Mouse (Mus musculus): ENCODE data around the gene Zfp2. TPM values are rescaled to one million over a fixed set of nuclear protein-coding genes. Genes with fewer than 3 reads are reported as not detected.

The Zfp2 gene
- polyA plus RNA-seq, 1 experiment from 2014 or later = 6.9 TPM

GRCm38 (mm10) chr11:50931451-50931866, 15.5 kb upstream of the Zfp2 start, which contains the start of gene Zfp354b:
Gene Zfp354b (minus strand): TSS chr11:50931633.
- under 1% methylated on average over 18 of the region's 18 CpGs for WGBS
- Histone ChIP-seq H3K9me3 (replicated peaks; ENCODE audit: control insufficient read depth, low read length) (no peaks in the 10 kb centered on the region), H3K9ac (ENCODE audit: low read length) (peak within 1 kb of the TSS; percentile 87), H3K27ac (ENCODE audit: low read length) (peak within 1 kb of the TSS; percentile 26; the same call in 1 of the 2 replicates), H3K4me1 (ENCODE audit: control insufficient read depth, insufficient read depth, low read length) (peaks cover 7% of the 10 kb centered on the region), H3K27me3 (ENCODE audit: control insufficient read depth, insufficient read depth, low read length) (peaks cover 6% of the 10 kb centered on the region), H3K36me3 (ENCODE audit: control insufficient read depth, insufficient read depth) (no peaks in the 10 kb centered on the region), H3K4me2 (ENCODE audit: low read depth, low read length) (peak within 1 kb of the TSS; percentile 81), H3K4me3 (ENCODE audit: low read length) (peak within 1 kb of the TSS; percentile 83)
- peak; percentile 93 for ATAC-seq (replicated peaks; ENCODE audit: extremely low read depth, insufficient read depth, low FRiP score)

- Histone ChIP-seq H3K27ac (ENCODE audit: low read length) (peak overlapping the region; percentile 26; the same call in 1 of the 2 replicates), H3K4me1 (ENCODE audit: control insufficient read depth, insufficient read depth, low read length) (peaks cover 7% of the 10 kb centered on the region), H3K27me3 (ENCODE audit: control insufficient read depth, insufficient read depth, low read length) (peaks cover 6% of the 10 kb centered on the region), H3K9me3 (replicated peaks; ENCODE audit: control insufficient read depth, low read length) (no peaks in the 10 kb centered on the region), H3K36me3 (ENCODE audit: control insufficient read depth, insufficient read depth) (no peaks in the 10 kb centered on the region), H3K9ac (ENCODE audit: low read length) (peak overlapping the region; percentile 87), H3K4me3 (ENCODE audit: low read length) (peak overlapping the region; percentile 83), H3K4me2 (ENCODE audit: low read depth, low read length) (peak overlapping the region; percentile 81)
- 2% methylated on average over 16 of the region's 16 CpGs for WGBS
- ATAC-seq (replicated peaks; ENCODE audit: extremely low read depth, insufficient read depth, low FRiP score) = peak; percentile 56
Measured at GRCm38 (mm10) chr11:50931021-50931420, 15.1 kb upstream of the Zfp2 start.

- peaks cover 7% of the 10 kb centered on the region for H3K4me1 ChIP-seq (ENCODE audit: control insufficient read depth, insufficient read depth, low read length)
- peak overlapping the region; percentile 87 for H3K9ac ChIP-seq (ENCODE audit: low read length)
- H3K4me3 ChIP-seq (ENCODE audit: low read length) = peak overlapping the region; percentile 83
- H3K36me3 ChIP-seq (ENCODE audit: control insufficient read depth, insufficient read depth) = no peaks in the 10 kb centered on the region
- no peaks in the 10 kb centered on the region for H3K9me3 ChIP-seq (replicated peaks; ENCODE audit: control insufficient read depth, low read length)
- peak overlapping the region; percentile 81 for H3K4me2 ChIP-seq (ENCODE audit: low read depth, low read length)
- ATAC-seq (replicated peaks; ENCODE audit: extremely low read depth, insufficient read depth, low FRiP score) = no peak
- H3K27me3 ChIP-seq (ENCODE audit: control insufficient read depth, insufficient read depth, low read length) = peaks cover 6% of the 10 kb centered on the region
- H3K27ac ChIP-seq (ENCODE audit: low read length) = no peak overlapping the region
- 10% methylated on average over 14 of the region's 14 CpGs for WGBS
Measured at GRCm38 (mm10) chr11:50930469-50931014, 14.6 kb upstream of the Zfp2 start.

GRCm38 (mm10) chr11:50914461-50914860, 1.5 kb downstream of the Zfp2 start:
- Histone ChIP-seq H3K4me2 (ENCODE audit: low read depth, low read length) (no peak overlapping the region), H3K4me1 (ENCODE audit: control insufficient read depth, insufficient read depth, low read length) (0 out of 2 replicates have a peak, but pooled peaks cover 3% of the 10 kb centered on the region), H3K9me3 (replicated peaks; ENCODE audit: control insufficient read depth, low read length) (peaks cover 6% of the 10 kb centered on the region), H3K9ac (ENCODE audit: low read length) (no peak overlapping the region), H3K27ac (ENCODE audit: low read length) (no peak overlapping the region), H3K36me3 (ENCODE audit: control insufficient read depth, insufficient read depth) (peaks cover 25% of the 10 kb centered on the region), H3K4me3 (ENCODE audit: low read length) (no peak overlapping the region), H3K27me3 (ENCODE audit: control insufficient read depth, insufficient read depth, low read length) (no peaks in the 10 kb centered on the region)
- WGBS = 76% methylated on average over 3 of the region's 3 CpGs
- no peak for ATAC-seq (replicated peaks; ENCODE audit: extremely low read depth, insufficient read depth, low FRiP score)

- no peaks in the 10 kb centered on the region for H3K27me3 ChIP-seq (ENCODE audit: control insufficient read depth, insufficient read depth, low read length)
- no peak overlapping the region for H3K4me2 ChIP-seq (ENCODE audit: low read depth, low read length)
- 86% methylated on average over 1 of the region's 1 CpGs for WGBS
- no peak overlapping the region for H3K27ac ChIP-seq (ENCODE audit: low read length)
- H3K9ac ChIP-seq (ENCODE audit: low read length) = no peak overlapping the region
- H3K4me1 ChIP-seq (ENCODE audit: control insufficient read depth, insufficient read depth, low read length) = 0 out of 2 replicates have a peak, but pooled peaks cover 3% of the 10 kb centered on the region
- H3K9me3 ChIP-seq (replicated peaks; ENCODE audit: control insufficient read depth, low read length) = peaks cover 6% of the 10 kb centered on the region
- no peak for ATAC-seq (replicated peaks; ENCODE audit: extremely low read depth, insufficient read depth, low FRiP score)
- H3K4me3 ChIP-seq (ENCODE audit: low read length) = no peak overlapping the region
- peaks cover 32% of the 10 kb centered on the region for H3K36me3 ChIP-seq (ENCODE audit: control insufficient read depth, insufficient read depth)
Measured at GRCm38 (mm10) chr11:50913301-50913700, 2.7 kb downstream of the Zfp2 start.

- H3K4me3 ChIP-seq (ENCODE audit: low read length) = no peak overlapping the region
- H3K9me3 ChIP-seq (replicated peaks; ENCODE audit: control insufficient read depth, low read length) = peaks cover 30% of the 10 kb centered on the region
- H3K9ac ChIP-seq (ENCODE audit: low read length) = no peak overlapping the region
- no peak for ATAC-seq (replicated peaks; ENCODE audit: extremely low read depth, insufficient read depth, low FRiP score)
- no peaks in the 10 kb centered on the region for H3K27me3 ChIP-seq (ENCODE audit: control insufficient read depth, insufficient read depth, low read length)
- H3K36me3 ChIP-seq (ENCODE audit: control insufficient read depth, insufficient read depth) = peaks cover 79% of the 10 kb centered on the region
- no peak overlapping the region for H3K27ac ChIP-seq (ENCODE audit: low read length)
- H3K4me2 ChIP-seq (ENCODE audit: low read depth, low read length) = no peak overlapping the region
- WGBS = 81% methylated on average over 5 of the region's 5 CpGs
- H3K4me1 ChIP-seq (ENCODE audit: control insufficient read depth, insufficient read depth, low read length) = no peaks in the 10 kb centered on the region
Measured at GRCm38 (mm10) chr11:50908136-50908535, 7.8 kb downstream of the Zfp2 start.

- WGBS = 60% methylated on average over 1 of the region's 1 CpGs
- no peak overlapping the region for H3K4me3 ChIP-seq (ENCODE audit: low read length)
- H3K36me3 ChIP-seq (ENCODE audit: control insufficient read depth, insufficient read depth) = peaks cover 30% of the 10 kb centered on the region
- H3K4me1 ChIP-seq (ENCODE audit: control insufficient read depth, insufficient read depth, low read length) = no peaks in the 10 kb centered on the region
- H3K27ac ChIP-seq (ENCODE audit: low read length) = no peak overlapping the region
- no peak for ATAC-seq (replicated peaks; ENCODE audit: extremely low read depth, insufficient read depth, low FRiP score)
- no peaks in the 10 kb centered on the region for H3K27me3 ChIP-seq (ENCODE audit: control insufficient read depth, insufficient read depth, low read length)
- peaks cover 45% of the 10 kb centered on the region for H3K9me3 ChIP-seq (replicated peaks; ENCODE audit: control insufficient read depth, low read length)
- no peak overlapping the region for H3K4me2 ChIP-seq (ENCODE audit: low read depth, low read length)
- no peak overlapping the region for H3K9ac ChIP-seq (ENCODE audit: low read length)
Measured at GRCm38 (mm10) chr11:50897359-50897758, 18.6 kb downstream of the Zfp2 start.

- no peak for ATAC-seq (replicated peaks; ENCODE audit: extremely low read depth, insufficient read depth, low FRiP score)
- no peak overlapping the region for H3K27ac ChIP-seq (ENCODE audit: low read length)
- WGBS = 42% methylated on average over 2 of the region's 2 CpGs
- no peak overlapping the region for H3K4me3 ChIP-seq (ENCODE audit: low read length)
- no peak overlapping the region for H3K4me2 ChIP-seq (ENCODE audit: low read depth, low read length)
- no peaks in the 10 kb centered on the region for H3K36me3 ChIP-seq (ENCODE audit: control insufficient read depth, insufficient read depth)
- peaks cover 10% of the 10 kb centered on the region for H3K9me3 ChIP-seq (replicated peaks; ENCODE audit: control insufficient read depth, low read length)
- no peaks in the 10 kb centered on the region; the same call in 1 of the 2 replicates for H3K27me3 ChIP-seq (ENCODE audit: control insufficient read depth, insufficient read depth, low read length)
- H3K4me1 ChIP-seq (ENCODE audit: control insufficient read depth, insufficient read depth, low read length) = no peaks in the 10 kb centered on the region; the same call in 1 of the 2 replicates
- no peak overlapping the region for H3K9ac ChIP-seq (ENCODE audit: low read length)
Measured at GRCm38 (mm10) chr11:50892441-50892840, 23.5 kb downstream of the Zfp2 start.

- peaks cover 6% of the 10 kb centered on the region for H3K4me1 ChIP-seq (ENCODE audit: control insufficient read depth, insufficient read depth, low read length)
- peak within 1 kb of the TSS; percentile 74 for H3K4me2 ChIP-seq (ENCODE audit: low read depth, low read length)
- WGBS = 6% methylated on average over 26 of the region's 26 CpGs
- peak within 1 kb of the TSS; percentile 56 for H3K4me3 ChIP-seq (ENCODE audit: low read length)
- peak; percentile 92 for ATAC-seq (replicated peaks; ENCODE audit: extremely low read depth, insufficient read depth, low FRiP score)
- H3K9me3 ChIP-seq (replicated peaks; ENCODE audit: control insufficient read depth, low read length) = peaks cover 3% of the 10 kb centered on the region; the same call in 1 of the 2 replicates
- peak within 1 kb of the TSS; percentile 73 for H3K9ac ChIP-seq (ENCODE audit: low read length)
- H3K27ac ChIP-seq (ENCODE audit: low read length) = no peak within 1 kb of the TSS
- no peaks in the 10 kb centered on the region; the same call in 1 of the 2 replicates for H3K27me3 ChIP-seq (ENCODE audit: control insufficient read depth, insufficient read depth, low read length)
- peaks cover 2% of the 10 kb centered on the region; the same call in 1 of the 2 replicates for H3K36me3 ChIP-seq (ENCODE audit: control insufficient read depth, insufficient read depth)
Measured at GRCm38 (mm10) chr11:50887390-50888128, 28.4 kb downstream of the Zfp2 start, which contains the start of gene Zfp454. Gene Zfp454 (minus strand): TSS chr11:50887651.

Measured in heart, embryonic 16.5 days (tissue).